Mouse (Mus musculus) olfactory bulb, adult 2 months (tissue): ENCODE measurements around the gene Galnt10.

Source experiments
- CTCF ChIP-seq: fragments of 200-500 bp; IDR thresholded peaks from 2 replicates; pipeline ENCODE4 v1.5.1; 2012; ENCODE audit warnings: low read depth, mild to moderate bottlenecking, low read length, moderate library complexity; ENCODE audit not compliant: insufficient read depth
- POLR2A ChIP-seq: fragments of 200-500 bp; IDR thresholded peaks from 2 replicates; pipeline ENCODE4 v1.6.1; 2012; ENCODE audit warnings: mild to moderate bottlenecking, low read depth, low read length, moderate library complexity; ENCODE audit not compliant: insufficient read depth

- no peak for TF ChIP-seq CTCF
- TF ChIP-seq POLR2A: no peak
These were observed 13.3 kb upstream of the Galnt10 start for GRCm38 (mm10) chr11:57631805-57632485.
